Mouse (Mus musculus) lung, adult 2 months (tissue): Measurements from ENCODE around the gene Per1. TPM values are rescaled to one million over a fixed set of nuclear protein-coding genes. Genes with fewer than 3 reads are reported as not detected.

Experiments
- DNase-seq: peaks from one replicate; pipeline ENCODE4 v3.0.0; 2022
- H3K4me1 ChIP-seq: fragments of 200-500 bp; 2 replicates; pipeline ENCODE4 v1.6.1; 2011; ENCODE audit warnings: low read length; ENCODE audit not compliant: control insufficient read depth, insufficient read depth
- H3K4me3 ChIP-seq: fragments of 200-500 bp; replicated peaks from 2 replicates; pipeline ENCODE3; 2011; ENCODE audit warnings: low read depth, mild to moderate bottlenecking, control low read depth, low read length; ENCODE audit errors: extremely low read depth
- CTCF ChIP-seq: fragments of 200-500 bp; IDR thresholded peaks from 2 replicates; pipeline ENCODE4 v1.5.1; 2011; ENCODE audit warnings: mild to moderate bottlenecking, low read length, control low read depth; ENCODE audit not compliant: insufficient read depth
- POLR2A ChIP-seq: fragments of 200-500 bp; IDR thresholded peaks from 2 replicates; pipeline ENCODE4 v1.6.1; 2011; ENCODE audit warnings: low read depth, mild to moderate bottlenecking, control low read depth, low read length, borderline replicate concordance; ENCODE audit errors: extremely low read depth
- WGBS: fragments of 180-500 bp; shearing (Covaris S2); methylation state at CpG from one replicate; pipeline ENCODE4 v1.1.7; 2018; 5-methylcytosine and 5-hydroxymethylcytosine counted together
- polyA plus RNA-seq: library from polyadenylated mRNA; depleted of rRNA; stranded (reverse); fragments of >200 nt; gene quantifications from 2 replicates; pipeline ENCODE4 v1.2.3, GENCODE M21; 2012; rRNA removed

Per1 gene
- polyA plus RNA-seq: 36.8 and 78.5 TPM in 2 replicates

DNA sequence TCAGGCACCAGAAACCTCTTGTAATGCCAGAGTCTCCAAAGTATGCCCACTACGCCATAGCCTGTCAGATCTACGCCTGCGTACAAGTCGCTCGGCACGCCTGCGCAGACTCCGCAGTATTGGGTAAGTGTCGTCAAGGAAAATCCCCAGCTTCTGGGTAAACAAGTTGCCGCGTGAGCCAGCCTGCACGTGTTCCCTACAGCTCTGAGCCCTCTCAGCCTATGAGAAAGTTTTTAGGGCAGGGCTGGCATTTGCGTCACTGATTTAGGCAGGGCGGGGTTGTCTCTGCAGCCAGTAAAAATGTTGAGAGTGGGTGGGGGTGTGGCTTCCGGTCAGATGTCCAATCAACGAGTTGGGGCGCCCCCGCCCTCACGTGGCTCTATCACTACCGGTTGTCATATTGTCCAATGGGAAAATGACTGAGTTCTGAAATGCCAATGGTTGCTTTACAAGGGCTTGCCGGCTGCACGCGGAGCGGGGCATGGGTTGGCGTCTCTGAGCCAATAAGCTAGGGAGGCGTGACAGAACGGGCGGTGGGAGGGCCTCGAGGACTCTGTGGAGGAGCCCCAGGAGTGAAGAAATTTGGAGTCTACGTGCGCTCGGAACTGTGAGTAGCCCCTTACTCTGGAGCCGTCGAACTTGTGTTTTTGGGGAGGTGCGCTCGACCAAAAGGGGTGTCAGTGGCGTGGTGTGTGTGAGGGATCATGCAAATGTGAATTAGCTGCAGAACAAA is at the start of gene Per1:
Per1 (plus strand) TSS at position 521 of the 733 bp plus-strand sequence.
- peaks cover 14% of the 10 kb centered on the region for H3K4me1 ChIP-seq
- peak; percentile 99 for DNase-seq
- TF ChIP-seq CTCF: no peak
- peak; percentile 99 for TF ChIP-seq POLR2A
- WGBS: under 1% methylated on average over 37 of the region's 37 CpGs
- peak within 1 kb of the TSS; percentile 91 for H3K4me3 ChIP-seq

DNA sequence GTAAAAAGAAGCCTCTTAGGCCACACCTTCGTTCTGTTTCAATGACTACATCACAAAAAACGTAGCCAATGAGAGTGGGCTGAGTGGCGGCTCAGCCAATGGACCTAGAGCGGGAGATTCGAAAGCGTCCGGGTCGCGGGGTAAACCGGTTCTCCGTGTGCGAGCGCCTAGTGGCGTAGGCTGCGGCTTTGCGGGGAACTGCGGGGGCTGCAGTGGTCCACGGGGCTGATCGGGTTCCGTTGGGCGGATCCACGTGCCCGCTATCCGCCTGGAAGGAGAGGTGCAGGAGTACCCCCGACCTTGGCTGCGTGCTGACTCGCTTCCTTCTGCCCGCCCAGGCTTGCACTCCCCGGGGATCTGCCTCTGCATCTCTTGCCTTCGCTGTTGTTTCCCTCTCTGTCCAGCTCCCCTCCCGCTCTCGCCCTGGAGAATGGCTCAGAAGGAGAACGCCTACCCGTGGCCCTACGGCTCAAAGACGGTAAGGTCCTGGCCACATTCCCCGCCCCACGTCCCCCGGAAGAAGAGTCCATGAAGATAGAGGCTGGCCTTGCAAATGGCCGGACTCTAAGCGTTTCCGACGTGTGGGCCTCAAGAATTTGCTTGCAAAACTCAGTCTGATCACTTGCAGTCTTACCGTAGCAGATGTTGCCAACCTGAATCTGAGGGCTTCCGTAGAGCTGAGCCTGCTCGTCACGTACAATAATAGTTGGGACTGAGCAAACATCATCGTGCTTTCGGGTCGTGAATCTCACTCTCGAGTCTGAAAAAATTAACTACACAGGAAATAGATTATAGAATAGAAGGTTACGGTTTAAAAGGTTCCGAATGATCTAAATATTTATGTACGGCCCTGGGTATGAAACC is 49.3 kb upstream of the Per1 start, which contains the start of gene Aurkb:
Aurkb (plus strand) TSS at position 117 of the 864 bp plus-strand sequence.
- TF ChIP-seq POLR2A (no peak), CTCF (no peak)
- DNase-seq: peak; percentile 67
- Histone ChIP-seq H3K4me1 (peaks cover 3% of the 10 kb centered on the region; the same call in 1 of the 2 replicates), H3K4me3 (peak within 1 kb of the TSS; percentile 60)
- 1% methylated on average over 54 of the region's 54 CpGs for WGBS

DNA sequence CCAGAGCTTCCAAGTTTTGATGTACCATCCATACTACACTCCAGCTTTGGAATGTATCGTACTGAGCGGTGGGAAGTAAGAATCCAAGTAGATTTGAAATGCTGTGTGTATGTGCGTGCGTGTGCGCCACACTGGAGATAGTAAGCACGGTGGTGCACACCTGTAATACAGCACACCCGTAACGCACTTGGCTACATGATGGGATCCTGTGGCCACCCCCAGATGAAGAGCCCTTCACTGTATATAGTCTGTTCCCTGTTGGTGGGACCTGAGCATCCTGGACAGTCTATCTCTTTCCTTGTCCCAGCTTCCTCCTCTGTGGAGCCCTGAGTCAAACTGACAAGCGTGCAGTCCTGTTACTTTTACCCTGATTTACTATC is 48.6 kb upstream of the Per1 start:
- Histone ChIP-seq H3K4me3 (no peak overlapping the region), H3K4me1 (peaks cover 3% of the 10 kb centered on the region; the same call in 1 of the 2 replicates)
- DNase-seq: no peak
- TF ChIP-seq CTCF: no peak
- no peak for TF ChIP-seq POLR2A
- 13% methylated on average over 9 of the region's 9 CpGs for WGBS

DNA sequence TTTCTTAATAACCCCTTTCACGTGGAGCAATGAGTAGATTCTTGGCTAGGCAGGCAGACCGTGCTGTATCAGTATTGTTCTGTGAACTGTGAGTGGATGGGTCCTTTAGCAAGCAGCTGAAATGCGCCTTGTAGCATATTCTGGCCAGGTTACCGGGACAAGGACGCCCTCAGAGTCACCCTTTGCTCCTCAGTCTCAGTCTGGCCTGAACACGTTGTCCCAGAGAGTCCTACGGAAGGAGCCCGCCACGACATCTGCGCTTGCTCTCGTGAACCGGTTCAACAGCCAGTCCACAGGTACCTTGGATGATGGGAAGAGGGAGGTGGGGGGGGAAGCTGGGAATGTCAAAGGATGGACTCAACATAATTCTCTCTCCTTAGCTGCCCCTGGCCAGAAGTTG is 47.4 kb upstream of the Per1 start:
- H3K4me1 ChIP-seq: peaks cover 3% of the 10 kb centered on the region; the same call in 1 of the 2 replicates
- DNase-seq: no peak
- 85% methylated on average over 12 of the region's 12 CpGs for WGBS
- no peak overlapping the region for H3K4me3 ChIP-seq
- TF ChIP-seq CTCF: no peak
- TF ChIP-seq POLR2A: no peak

DNA sequence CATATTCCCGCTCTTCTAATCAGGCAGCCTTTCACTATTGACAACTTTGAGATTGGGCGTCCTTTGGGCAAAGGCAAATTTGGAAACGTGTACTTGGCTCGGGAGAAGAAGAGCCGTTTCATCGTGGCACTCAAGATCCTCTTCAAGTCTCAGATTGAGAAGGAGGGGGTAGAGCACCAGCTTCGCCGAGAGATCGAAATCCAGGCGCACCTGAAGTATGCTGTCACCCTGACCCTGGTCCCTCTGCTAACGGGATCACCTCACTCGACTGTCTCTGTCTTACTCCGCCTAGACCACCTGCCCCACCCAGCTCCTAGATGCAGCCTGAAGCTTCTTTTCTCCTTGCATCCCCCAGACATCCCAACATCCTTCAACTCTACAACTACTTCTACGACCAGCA is 46.9 kb upstream of the Per1 start:
- TF ChIP-seq CTCF (no peak), POLR2A (no peak)
- no peak for DNase-seq
- Histone ChIP-seq H3K4me1 (peaks cover 3% of the 10 kb centered on the region; the same call in 1 of the 2 replicates), H3K4me3 (no peak overlapping the region)
- WGBS: 86% methylated on average over 14 of the region's 14 CpGs

DNA sequence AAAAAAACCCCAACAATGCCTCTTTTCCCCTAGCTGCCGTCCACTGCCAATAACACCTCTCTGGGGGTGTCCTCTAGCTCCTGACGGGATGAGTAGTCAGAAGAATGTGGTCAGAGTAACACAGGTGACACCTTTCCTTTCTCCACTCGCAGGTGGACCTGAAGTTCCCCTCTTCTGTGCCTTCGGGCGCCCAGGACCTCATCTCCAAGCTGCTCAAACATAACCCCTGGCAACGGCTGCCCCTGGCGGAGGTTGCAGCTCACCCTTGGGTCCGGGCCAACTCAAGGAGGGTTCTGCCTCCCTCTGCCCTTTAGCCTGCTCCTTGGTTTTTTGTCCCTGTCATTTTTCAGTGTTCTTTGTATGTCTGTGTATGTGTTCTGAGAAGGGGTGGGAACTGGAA is 44.3 kb upstream of the Per1 start:
- no peak for DNase-seq
- TF ChIP-seq POLR2A: no peak
- no peak for TF ChIP-seq CTCF
- WGBS: 76% methylated on average over 8 of the region's 8 CpGs
- H3K4me3 ChIP-seq: no peak overlapping the region
- H3K4me1 ChIP-seq: peaks cover 5% of the 10 kb centered on the region; the same call in 1 of the 2 replicates

DNA sequence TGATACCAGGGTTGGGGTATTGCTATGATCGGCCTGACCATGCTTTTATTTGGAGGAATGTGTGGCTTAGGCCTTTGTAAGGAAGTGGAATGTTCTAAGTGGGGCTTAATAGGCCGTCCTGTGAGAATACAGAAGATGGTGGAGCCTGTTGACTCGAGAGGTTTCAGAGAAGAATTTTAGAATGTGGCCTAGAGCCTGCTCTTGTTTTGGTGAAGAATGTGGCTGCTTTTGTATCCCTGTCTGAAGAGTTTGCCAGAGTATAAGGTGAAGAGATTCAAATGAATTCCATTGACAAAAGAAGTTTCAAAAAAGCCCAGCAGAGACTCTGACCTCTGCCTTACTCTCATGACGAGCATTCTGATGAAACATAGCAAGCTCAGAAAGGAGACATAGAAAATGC is 43.2 kb upstream of the Per1 start:
- no peak for DNase-seq
- 79% methylated on average over 4 of the region's 4 CpGs for WGBS
- Histone ChIP-seq H3K4me3 (no peak overlapping the region), H3K4me1 (0 out of 2 replicates have a peak, but pooled peaks cover 2% of the 10 kb centered on the region)
- TF ChIP-seq POLR2A (no peak), CTCF (no peak)

DNA sequence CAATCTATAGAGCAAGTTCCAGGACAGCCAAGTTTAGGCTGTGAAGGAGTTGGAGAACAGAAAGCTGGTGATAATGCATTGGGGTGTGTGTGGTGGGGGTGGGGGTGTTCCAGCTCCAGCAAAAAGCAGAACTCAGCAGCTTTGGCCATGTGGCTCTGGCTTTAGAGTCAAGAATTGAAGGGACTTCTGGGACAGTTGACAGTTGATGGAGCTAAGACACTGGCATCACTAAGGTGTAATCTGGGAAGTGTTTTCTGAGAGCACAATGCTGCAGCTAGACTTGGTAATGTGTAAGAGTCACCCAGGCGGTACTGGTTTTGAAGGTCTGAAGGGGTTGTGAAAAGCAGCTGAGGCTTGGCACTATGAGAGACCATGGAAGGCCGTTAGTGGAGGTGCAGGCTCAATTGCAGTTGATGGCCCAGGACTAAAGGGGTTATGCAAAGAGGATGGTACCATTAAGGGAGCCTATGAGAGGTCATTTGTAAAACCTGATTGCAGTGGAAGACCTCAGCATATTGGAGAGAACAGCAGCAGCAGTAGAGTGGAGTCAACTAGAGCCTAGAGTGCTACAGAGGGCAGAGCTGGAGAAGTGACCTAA is 42.1 kb upstream of the Per1 start:
- 87% methylated on average over 2 of the region's 2 CpGs for WGBS
- H3K4me3 ChIP-seq: no peak overlapping the region
- TF ChIP-seq POLR2A (no peak), CTCF (no peak)
- DNase-seq: no peak
- 0 out of 2 replicates have a peak, but pooled peaks cover 2% of the 10 kb centered on the region for H3K4me1 ChIP-seq

DNA sequence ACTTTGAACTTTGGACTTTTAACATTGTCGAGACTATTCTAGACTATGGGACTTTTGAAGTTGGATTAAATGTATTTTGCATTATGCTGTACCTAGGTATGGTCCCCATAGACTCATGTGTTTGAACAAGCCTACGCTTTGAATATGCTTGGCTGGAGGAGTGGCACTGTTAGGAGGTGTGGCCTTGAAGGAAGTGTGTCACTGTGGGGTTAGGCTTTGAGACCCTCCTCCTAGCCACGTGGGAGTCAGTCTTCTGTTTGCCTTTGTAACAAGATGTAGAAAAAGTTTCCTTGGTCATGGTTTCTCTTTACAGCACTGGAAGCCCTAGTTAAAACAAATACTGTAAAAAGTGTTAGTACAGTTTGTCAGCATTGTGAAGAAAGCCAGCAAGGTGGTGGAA is 41.2 kb upstream of the Per1 start:
- no peak for TF ChIP-seq CTCF
- no peak for TF ChIP-seq POLR2A
- 49% methylated on average over 3 of the region's 3 CpGs for WGBS
- Histone ChIP-seq H3K4me1 (peaks cover 2% of the 10 kb centered on the region; the same call in 1 of the 2 replicates), H3K4me3 (no peak overlapping the region)
- no peak for DNase-seq
